Comparison of ENCODE assay signal across 13 mouse cellular contexts in the genomic region with DNA sequence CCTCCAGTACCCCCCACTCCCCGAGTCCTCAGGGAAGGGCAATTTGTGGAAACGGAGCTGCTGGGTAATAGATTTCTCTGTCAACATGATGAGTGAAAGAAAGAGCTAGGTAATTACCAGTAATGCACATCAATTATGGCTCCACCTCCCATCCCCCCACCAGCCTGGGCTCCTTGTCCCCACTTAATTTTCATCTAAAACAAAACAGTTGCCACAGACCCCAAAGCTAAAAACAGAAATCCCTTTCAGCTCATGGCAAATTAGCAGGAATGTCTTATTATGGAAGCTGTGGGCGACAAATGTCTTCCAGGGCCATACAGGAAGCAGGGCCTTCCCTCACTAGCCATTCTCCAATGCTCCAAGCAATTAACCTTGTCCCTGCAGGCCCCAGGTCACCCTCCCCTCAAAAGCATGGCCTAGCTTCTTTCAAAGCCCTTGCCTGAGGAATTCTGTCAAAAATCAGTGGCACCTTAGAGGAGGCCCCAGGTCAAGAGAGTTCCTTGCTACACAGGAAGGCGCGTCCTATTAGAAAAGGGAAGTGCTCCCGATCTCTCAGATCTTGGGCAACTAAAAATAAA.
DNase-seq lines count a peak whose midpoint lies in the region; ATAC-seq and TF ChIP-seq lines count a peak whose summit lies in the region.
"Had no signal": no experiment of that assay in that cellular context is flagged by ENCODE, and none has a peak within 500 bp of the region (broad histone marks: within the 10 kb centered on the region; RNA-seq: fewer than 3 reads in every experiment).

No protein-coding gene starts in this region.

- TF ChIP-seq EP300 in lung, postnatal 0 days (IDR thresholded peaks at IDR 0.05): no peak

- TF ChIP-seq CTCF in lung, postnatal 0 days (IDR thresholded peaks at IDR 0.05): no peak

- no peak overlapping the region for H3K4me2 ChIP-seq in lung, postnatal 0 days (replicated peaks; ENCODE audit: low read depth, low read length)
- no peak overlapping the region for H3K4me2 ChIP-seq in kidney, embryonic 15.5 days
- H3K4me2 ChIP-seq: heart, embryonic 15.5 days had no signal

- H3K27ac ChIP-seq in lung, postnatal 0 days (ENCODE audit: low read length): no peak overlapping the region
- H3K27ac ChIP-seq in kidney, embryonic 15.5 days: peak overlapping the region; percentile 82
- H3K27ac ChIP-seq: heart, embryonic 15.5 days; liver, embryonic 14.5 days; midbrain, embryonic 10.5 days had no signal

- ATAC-seq in lung, postnatal 0 days: no peak
- no peak for ATAC-seq in kidney, embryonic 15.5 days (replicated peaks; ENCODE audit: low FRiP score)

- H3K9me3 ChIP-seq in lung, postnatal 0 days (ENCODE audit: low read length): no peaks in the 10 kb centered on the region
- H3K9me3 ChIP-seq in kidney, embryonic 15.5 days (replicated peaks): no peaks in the 10 kb centered on the region
- H3K9me3 ChIP-seq: heart, embryonic 15.5 days had no signal

- H3K27me3 ChIP-seq in lung, postnatal 0 days (replicated peaks; ENCODE audit: insufficient read depth, low read length): no peaks in the 10 kb centered on the region
- no peaks in the 10 kb centered on the region for H3K27me3 ChIP-seq in kidney, embryonic 15.5 days
- H3K27me3 ChIP-seq: heart, embryonic 15.5 days had no signal

- peak; percentile 66 for DNase-seq in embryo, embryonic 10 days (ENCODE audit: low spot score)
- no peak for DNase-seq in embryo, embryonic 9.5 days (ENCODE audit: extremely low spot score)
- DNase-seq in lung, postnatal 0 days (ENCODE audit: low spot score): peak; percentile 13
- DNase-seq in lung, postnatal 10 days: no peak
- no peak for DNase-seq in retina, embryonic 14.5 days (ENCODE audit: low spot score)
- DNase-seq in B cell, adult 2 months: no peak
- no peak for DNase-seq in right cerebral cortex, adult 18-20 months
- DNase-seq: adrenal gland, postnatal 36 days; gastrocnemius, postnatal 25 days had no signal

- 46% methylated on average over 6 of the region's 6 CpGs for WGBS in lung, postnatal 0 days
- WGBS in kidney, embryonic 15.5 days: 31% methylated on average over 6 of the region's 6 CpGs

- H3K4me1 ChIP-seq in lung, postnatal 0 days (ENCODE audit: insufficient read depth, low read depth, low read length): no peaks in the 10 kb centered on the region
- H3K4me1 ChIP-seq in kidney, embryonic 15.5 days: peaks cover 13% of the 10 kb centered on the region

- no peak overlapping the region for H3K4me3 ChIP-seq in lung, postnatal 0 days (ENCODE audit: low read depth, low read length)
- no peak overlapping the region for H3K4me3 ChIP-seq in kidney, embryonic 15.5 days (replicated peaks)
- H3K4me3 ChIP-seq: heart, embryonic 15.5 days; midbrain, embryonic 10.5 days had no signal

- no peak overlapping the region for H3K9ac ChIP-seq in lung, postnatal 0 days (replicated peaks; ENCODE audit: low read depth)
- no peak overlapping the region for H3K9ac ChIP-seq in kidney, embryonic 15.5 days
- H3K9ac ChIP-seq: heart, embryonic 15.5 days; liver, embryonic 14.5 days had no signal

- no peaks in the 10 kb centered on the region for H3K36me3 ChIP-seq in lung, postnatal 0 days (ENCODE audit: insufficient read depth, low read length)
- no peaks in the 10 kb centered on the region for H3K36me3 ChIP-seq in kidney, embryonic 15.5 days
- H3K36me3 ChIP-seq: heart, embryonic 15.5 days; midbrain, embryonic 10.5 days had no signal

Comparison
In these comparisons a context has a peak if more than half of its experiments do, and no peak if none do; other contexts are left out.
1. DNase-seq: peak in embryo, embryonic 10 days (single experiment) and lung, postnatal 0 days (single experiment); none in embryo, embryonic 9.5 days (single experiment), lung, postnatal 10 days (single experiment), retina, embryonic 14.5 days (single experiment), B cell, adult 2 months (0 of 2) and right cerebral cortex, adult 18-20 months (single experiment).